Mouse (Mus musculus): Measurements from ENCODE around the gene Mylk. TPM values are rescaled to one million over a fixed set of nuclear protein-coding genes. Genes with fewer than 3 reads are reported as not detected.
A peak's percentile ranks its signal among the peaks of the same experiment; 100 is the strongest.

Mylk gene
- polyA plus RNA-seq, 1 experiment from 2014 or later = 18.1 TPM

- Histone ChIP-seq H3K27ac (replicated peaks; ENCODE audit: low read depth, low read length) (no peak overlapping the region), H3K4me2 (ENCODE audit: low read depth, low read length) (no peak overlapping the region), H3K4me1 (ENCODE audit: control insufficient read depth, insufficient read depth, low read length) (no peaks in the 10 kb centered on the region), H3K9ac (ENCODE audit: low read depth, low read length) (no peak overlapping the region), H3K4me3 (ENCODE audit: low read depth, low read length) (no peak overlapping the region), H3K9me3 (ENCODE audit: control insufficient read depth, low read length) (0 out of 2 replicates have a peak, but pooled peaks cover 11% of the 10 kb centered on the region), H3K27me3 (replicated peaks; ENCODE audit: control insufficient read depth, insufficient read depth, low read length) (no peaks in the 10 kb centered on the region), H3K36me3 (ENCODE audit: control insufficient read depth, insufficient read depth, low read length) (peaks cover 17% of the 10 kb centered on the region)
- ATAC-seq (ENCODE audit: low read depth) = no peak
- 81% methylated on average over 1 of the region's 1 CpGs for WGBS
- no peak for DNase-seq (ENCODE audit: low spot score)
Observed at GRCm38 (mm10) chr16:34729371-34729770, 15.6 kb upstream of the Mylk start.

- no peaks in the 10 kb centered on the region; the same call in 1 of the 2 replicates for H3K27me3 ChIP-seq (replicated peaks; ENCODE audit: control insufficient read depth, insufficient read depth, low read length)
- no peak overlapping the region for H3K27ac ChIP-seq (replicated peaks; ENCODE audit: low read depth, low read length)
- H3K4me1 ChIP-seq (ENCODE audit: control insufficient read depth, insufficient read depth, low read length) = no peaks in the 10 kb centered on the region
- H3K4me3 ChIP-seq (ENCODE audit: low read depth, low read length) = no peak overlapping the region
- H3K36me3 ChIP-seq (ENCODE audit: control insufficient read depth, insufficient read depth, low read length) = no peaks in the 10 kb centered on the region
- DNase-seq (ENCODE audit: low spot score) = no peak
- ATAC-seq (ENCODE audit: low read depth) = no peak
- H3K9me3 ChIP-seq (ENCODE audit: control insufficient read depth, low read length) = no peaks in the 10 kb centered on the region
- no peak overlapping the region for H3K9ac ChIP-seq (ENCODE audit: low read depth, low read length)
- no peak overlapping the region for H3K4me2 ChIP-seq (ENCODE audit: low read depth, low read length)
- 90% methylated on average over 4 of the region's 4 CpGs for WGBS
Observed at GRCm38 (mm10) chr16:34738656-34739233, 6.3 kb upstream of the Mylk start.

- no peak overlapping the region for H3K4me3 ChIP-seq (ENCODE audit: low read depth, low read length)
- ATAC-seq (ENCODE audit: low read depth) (no peak), DNase-seq (ENCODE audit: low spot score) (no peak)
- H3K27me3 ChIP-seq (replicated peaks; ENCODE audit: control insufficient read depth, insufficient read depth, low read length) = peaks cover 9% of the 10 kb centered on the region; the same call in 1 of the 2 replicates
- H3K9me3 ChIP-seq (ENCODE audit: control insufficient read depth, low read length) = no peaks in the 10 kb centered on the region
- 39% methylated on average over 2 of the region's 2 CpGs for WGBS
- H3K9ac ChIP-seq (ENCODE audit: low read depth, low read length) = no peak overlapping the region
- H3K27ac ChIP-seq (replicated peaks; ENCODE audit: low read depth, low read length) = no peak overlapping the region
- no peak overlapping the region for H3K4me2 ChIP-seq (ENCODE audit: low read depth, low read length)
- no peaks in the 10 kb centered on the region for H3K4me1 ChIP-seq (ENCODE audit: control insufficient read depth, insufficient read depth, low read length)
- H3K36me3 ChIP-seq (ENCODE audit: control insufficient read depth, insufficient read depth, low read length) = no peaks in the 10 kb centered on the region
Observed at GRCm38 (mm10) chr16:34742930-34743329, 2.1 kb upstream of the Mylk start.

- Histone ChIP-seq H3K4me1 (ENCODE audit: control insufficient read depth, insufficient read depth, low read length) (peaks cover 10% of the 10 kb centered on the region; the same call in 1 of the 2 replicates), H3K36me3 (ENCODE audit: control insufficient read depth, insufficient read depth, low read length) (no peaks in the 10 kb centered on the region), H3K9ac (ENCODE audit: low read depth, low read length) (no peak overlapping the region), H3K4me2 (ENCODE audit: low read depth, low read length) (no peak overlapping the region), H3K27ac (replicated peaks; ENCODE audit: low read depth, low read length) (no peak overlapping the region), H3K9me3 (ENCODE audit: control insufficient read depth, low read length) (no peaks in the 10 kb centered on the region), H3K4me3 (ENCODE audit: low read depth, low read length) (no peak overlapping the region), H3K27me3 (replicated peaks; ENCODE audit: control insufficient read depth, insufficient read depth, low read length) (peaks cover 9% of the 10 kb centered on the region; the same call in 1 of the 2 replicates)
- ATAC-seq (ENCODE audit: low read depth) = peak; percentile 58; the same call in 1 of the 2 replicates
- 27% methylated on average over 11 of the region's 11 CpGs for WGBS
- DNase-seq (ENCODE audit: low spot score) = peak; percentile 59
Observed at GRCm38 (mm10) chr16:34748081-34748720, 3.2 kb downstream of the Mylk start.

- Histone ChIP-seq H3K27me3 (replicated peaks; ENCODE audit: control insufficient read depth, insufficient read depth, low read length) (0 out of 2 replicates have a peak, but pooled peaks cover 2% of the 10 kb centered on the region), H3K36me3 (ENCODE audit: control insufficient read depth, insufficient read depth, low read length) (no peaks in the 10 kb centered on the region), H3K27ac (replicated peaks; ENCODE audit: low read depth, low read length) (no peak overlapping the region), H3K4me1 (ENCODE audit: control insufficient read depth, insufficient read depth, low read length) (peaks cover 10% of the 10 kb centered on the region; the same call in 1 of the 2 replicates), H3K9me3 (ENCODE audit: control insufficient read depth, low read length) (no peaks in the 10 kb centered on the region), H3K4me2 (ENCODE audit: low read depth, low read length) (no peak overlapping the region), H3K9ac (ENCODE audit: low read depth, low read length) (no peak overlapping the region), H3K4me3 (ENCODE audit: low read depth, low read length) (no peak overlapping the region)
- DNase-seq (ENCODE audit: low spot score) (no peak), ATAC-seq (ENCODE audit: low read depth) (no peak)
- WGBS = 68% methylated on average over 4 of the region's 4 CpGs
Observed at GRCm38 (mm10) chr16:34749536-34749935, 4.5 kb downstream of the Mylk start.

GRCm38 (mm10) chr16:34752026-34752425 lies 7.0 kb downstream of the Mylk start:
- no peaks in the 10 kb centered on the region for H3K9me3 ChIP-seq (ENCODE audit: control insufficient read depth, low read length)
- H3K9ac ChIP-seq (ENCODE audit: low read depth, low read length) = no peak overlapping the region
- 61% methylated on average over 3 of the region's 3 CpGs for WGBS
- peaks cover 16% of the 10 kb centered on the region; the same call in 1 of the 2 replicates for H3K4me1 ChIP-seq (ENCODE audit: control insufficient read depth, insufficient read depth, low read length)
- H3K36me3 ChIP-seq (ENCODE audit: control insufficient read depth, insufficient read depth, low read length) = no peaks in the 10 kb centered on the region
- DNase-seq (ENCODE audit: low spot score) (no peak), ATAC-seq (ENCODE audit: low read depth) (no peak)
- no peak overlapping the region for H3K4me3 ChIP-seq (ENCODE audit: low read depth, low read length)
- no peak overlapping the region for H3K4me2 ChIP-seq (ENCODE audit: low read depth, low read length)
- no peak overlapping the region for H3K27ac ChIP-seq (replicated peaks; ENCODE audit: low read depth, low read length)
- no peaks in the 10 kb centered on the region for H3K27me3 ChIP-seq (replicated peaks; ENCODE audit: control insufficient read depth, insufficient read depth, low read length)

GRCm38 (mm10) chr16:34752977-34753376 lies 8.0 kb downstream of the Mylk start:
- H3K27ac ChIP-seq (replicated peaks; ENCODE audit: low read depth, low read length) = no peak overlapping the region
- WGBS = 80% methylated on average over 3 of the region's 3 CpGs
- H3K4me1 ChIP-seq (ENCODE audit: control insufficient read depth, insufficient read depth, low read length) = peaks cover 16% of the 10 kb centered on the region; the same call in 1 of the 2 replicates
- no peaks in the 10 kb centered on the region for H3K9me3 ChIP-seq (ENCODE audit: control insufficient read depth, low read length)
- no peak overlapping the region for H3K4me3 ChIP-seq (ENCODE audit: low read depth, low read length)
- no peaks in the 10 kb centered on the region for H3K36me3 ChIP-seq (ENCODE audit: control insufficient read depth, insufficient read depth, low read length)
- no peaks in the 10 kb centered on the region for H3K27me3 ChIP-seq (replicated peaks; ENCODE audit: control insufficient read depth, insufficient read depth, low read length)
- H3K4me2 ChIP-seq (ENCODE audit: low read depth, low read length) = no peak overlapping the region
- no peak overlapping the region for H3K9ac ChIP-seq (ENCODE audit: low read depth, low read length)
- ATAC-seq (ENCODE audit: low read depth) (no peak), DNase-seq (ENCODE audit: low spot score) (no peak)

GRCm38 (mm10) chr16:34756991-34757390 lies 12.0 kb downstream of the Mylk start:
- Histone ChIP-seq H3K36me3 (ENCODE audit: control insufficient read depth, insufficient read depth, low read length) (no peaks in the 10 kb centered on the region), H3K9ac (ENCODE audit: low read depth, low read length) (no peak overlapping the region), H3K4me1 (ENCODE audit: control insufficient read depth, insufficient read depth, low read length) (0 out of 2 replicates have a peak, but pooled peaks cover 7% of the 10 kb centered on the region), H3K4me3 (ENCODE audit: low read depth, low read length) (no peak overlapping the region), H3K27ac (replicated peaks; ENCODE audit: low read depth, low read length) (no peak overlapping the region), H3K9me3 (ENCODE audit: control insufficient read depth, low read length) (no peaks in the 10 kb centered on the region), H3K27me3 (replicated peaks; ENCODE audit: control insufficient read depth, insufficient read depth, low read length) (no peaks in the 10 kb centered on the region), H3K4me2 (ENCODE audit: low read depth, low read length) (no peak overlapping the region)
- WGBS = 64% methylated on average over 7 of the region's 7 CpGs
- DNase-seq (ENCODE audit: low spot score) (peak; percentile 64), ATAC-seq (ENCODE audit: low read depth) (no peak)

Measured in embryonic facial prominence, embryonic 14.5 days (tissue).